Mouse (Mus musculus) cortical plate, adult 2 months (tissue): Measurements from ENCODE around the gene Psd4. TPM values are rescaled to one million over a fixed set of nuclear protein-coding genes. Genes with fewer than 3 reads are reported as not detected.

Experiments used
- H3K27ac ChIP-seq: fragments of 200-500 bp; 2 replicates; pipeline ENCODE4 v1.5.1; 2012; ENCODE audit warnings: low read length, control low read depth, inconsistent platforms; ENCODE audit not compliant: insufficient read depth
- H3K4me1 ChIP-seq: fragments of 200-500 bp; 2 replicates; pipeline ENCODE4 v1.6.1; 2011; ENCODE audit warnings: low read length; ENCODE audit not compliant: control insufficient read depth, insufficient read depth
- H3K4me3 ChIP-seq: fragments of 200-500 bp; 2 replicates; pipeline ENCODE4 v1.5.1; 2011; ENCODE audit warnings: mild to moderate bottlenecking, low read length, control low read depth; ENCODE audit not compliant: insufficient read depth
- CTCF ChIP-seq: fragments of 200-500 bp; IDR thresholded peaks from 2 replicates; pipeline ENCODE4 v1.5.1; 2011; ENCODE audit warnings: mild to moderate bottlenecking, control low read depth, low read length; ENCODE audit not compliant: insufficient read depth; ENCODE audit errors: extremely low read depth
- POLR2A ChIP-seq: fragments of 200-500 bp; IDR thresholded peaks from 2 replicates; pipeline ENCODE4 v1.6.1; 2011; ENCODE audit warnings: mild to moderate bottlenecking, low read length, control low read depth; ENCODE audit not compliant: insufficient read depth; ENCODE audit errors: extremely low read depth
- polyA plus RNA-seq: library from polyadenylated mRNA; depleted of rRNA; stranded (reverse); fragments of >200 nt; gene quantifications from 2 replicates; pipeline ENCODE4 v1.2.3, GENCODE M21; 2012

Gene Psd4
- polyA plus RNA-seq, 1 experiment, result 0.73 TPM

DNA sequence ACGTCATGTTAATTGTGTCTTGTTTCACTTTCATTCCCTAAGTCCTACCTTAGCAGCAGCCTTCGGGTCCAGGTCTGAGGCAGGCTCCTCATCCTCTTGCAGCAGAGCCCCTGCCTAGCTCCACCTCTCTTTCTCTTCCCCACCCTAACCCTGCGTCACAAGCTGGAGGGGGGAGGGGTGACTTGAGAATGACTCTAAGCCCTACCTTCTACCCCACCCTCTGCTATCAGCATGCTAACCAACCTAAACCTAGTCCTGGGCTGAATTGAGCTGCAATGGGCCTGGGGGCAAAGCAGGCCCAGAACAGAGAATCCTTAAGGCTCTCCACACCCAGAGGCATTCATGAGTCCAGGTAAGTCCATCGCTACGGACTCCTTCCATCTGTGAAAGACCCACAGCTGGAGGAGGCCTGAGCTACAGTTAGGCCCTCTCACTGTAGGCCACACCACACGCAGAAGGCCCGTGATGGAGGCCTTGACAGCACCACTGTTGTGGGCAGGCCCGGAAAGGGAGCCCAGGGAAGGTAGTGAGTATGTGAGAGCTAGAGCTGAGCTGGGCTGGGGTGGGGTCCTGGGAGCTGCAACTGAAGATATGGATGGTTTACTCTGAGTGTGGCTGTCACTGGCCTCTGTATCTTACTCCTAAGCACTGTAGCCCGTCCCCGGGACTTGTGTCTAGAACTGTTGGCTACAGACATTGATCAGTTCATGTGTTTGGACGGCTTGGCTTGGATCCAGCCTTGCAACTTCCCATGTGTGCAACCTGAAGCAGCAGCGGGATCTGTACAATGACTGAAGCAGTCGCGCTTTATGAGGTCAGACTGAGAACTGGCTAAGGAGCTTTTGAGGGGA lies 18.0 kb downstream of the Psd4 start:
- Histone ChIP-seq H3K27ac (no peak overlapping the region), H3K4me3 (no peak overlapping the region), H3K4me1 (no peaks in the 10 kb centered on the region)
- TF ChIP-seq CTCF, result no peak
- no peak for TF ChIP-seq POLR2A

GRCm38 (mm10) chr2:24386158-24386963 lies 19.0 kb downstream of the Psd4 start:
- Histone ChIP-seq H3K27ac (no peak overlapping the region), H3K4me3 (no peak overlapping the region), H3K4me1 (no peaks in the 10 kb centered on the region)
- TF ChIP-seq POLR2A, result no peak
- no peak for TF ChIP-seq CTCF

GRCm38 (mm10) chr2:24386964-24387320 lies 19.6 kb downstream of the Psd4 start:
- Histone ChIP-seq H3K4me1 (no peaks in the 10 kb centered on the region), H3K27ac (no peak overlapping the region), H3K4me3 (no peak overlapping the region)
- TF ChIP-seq CTCF (no peak), POLR2A (no peak)

GRCm38 (mm10) chr2:24387361-24388283 lies 20.2 kb downstream of the Psd4 start:
- Histone ChIP-seq H3K4me1 (no peaks in the 10 kb centered on the region), H3K4me3 (no peak overlapping the region), H3K27ac (no peak overlapping the region)
- no peak for TF ChIP-seq CTCF
- no peak for TF ChIP-seq POLR2A

DNA sequence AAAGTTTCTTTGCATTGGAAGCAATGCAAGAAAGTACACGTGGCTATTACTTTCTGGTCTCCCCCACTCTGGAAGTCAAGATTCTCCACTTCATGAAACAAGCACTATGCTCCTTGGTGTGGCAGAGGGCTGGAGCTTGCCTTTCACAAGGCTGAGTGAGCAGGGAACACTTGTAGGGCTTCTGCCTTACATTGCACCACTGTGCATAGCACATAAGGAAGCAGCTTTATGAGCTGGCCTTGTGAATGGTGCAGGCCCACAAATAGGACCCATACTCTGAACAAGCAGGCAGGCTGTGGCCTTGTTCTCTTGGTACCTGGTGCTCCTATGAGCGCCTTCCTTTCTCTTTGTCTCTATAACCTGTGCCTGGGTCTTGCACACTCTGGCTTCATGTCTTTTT lies 25.9 kb downstream of the Psd4 start:
- Histone ChIP-seq H3K27ac (no peak overlapping the region), H3K4me3 (no peak overlapping the region), H3K4me1 (no peaks in the 10 kb centered on the region)
- no peak for TF ChIP-seq CTCF
- TF ChIP-seq POLR2A, result no peak

DNA sequence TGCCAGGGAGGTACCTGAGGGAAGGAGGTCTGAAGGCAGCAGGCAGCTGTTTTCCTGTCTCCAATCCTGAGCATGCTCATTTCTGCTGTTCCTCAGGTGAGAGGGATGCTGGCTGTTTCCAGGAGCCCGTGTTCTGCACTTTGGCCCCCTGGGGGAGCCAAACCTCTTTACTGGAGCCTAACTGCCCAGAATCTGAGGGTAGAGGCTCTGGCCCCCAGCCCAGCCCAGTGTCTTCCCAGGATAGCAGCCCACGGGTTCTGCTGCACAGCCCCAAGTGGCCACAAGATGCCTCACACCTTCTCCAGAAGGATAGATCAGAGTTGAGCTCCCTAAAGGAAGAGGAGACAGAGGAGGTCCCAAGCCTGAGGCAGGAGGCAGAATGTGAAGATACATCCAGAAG lies 29.7 kb downstream of the Psd4 start:
- Histone ChIP-seq H3K4me1 (no peaks in the 10 kb centered on the region), H3K4me3 (no peak overlapping the region), H3K27ac (no peak overlapping the region)
- TF ChIP-seq CTCF (no peak), POLR2A (no peak)

GRCm38 (mm10) chr2:24400711-24401110 lies 33.3 kb downstream of the Psd4 start:
- TF ChIP-seq CTCF, result no peak
- no peak for TF ChIP-seq POLR2A
- no peak overlapping the region for H3K4me3 ChIP-seq
- no peak overlapping the region for H3K27ac ChIP-seq
- 0 out of 2 replicates have a peak, but pooled peaks cover 2% of the 10 kb centered on the region for H3K4me1 ChIP-seq

DNA sequence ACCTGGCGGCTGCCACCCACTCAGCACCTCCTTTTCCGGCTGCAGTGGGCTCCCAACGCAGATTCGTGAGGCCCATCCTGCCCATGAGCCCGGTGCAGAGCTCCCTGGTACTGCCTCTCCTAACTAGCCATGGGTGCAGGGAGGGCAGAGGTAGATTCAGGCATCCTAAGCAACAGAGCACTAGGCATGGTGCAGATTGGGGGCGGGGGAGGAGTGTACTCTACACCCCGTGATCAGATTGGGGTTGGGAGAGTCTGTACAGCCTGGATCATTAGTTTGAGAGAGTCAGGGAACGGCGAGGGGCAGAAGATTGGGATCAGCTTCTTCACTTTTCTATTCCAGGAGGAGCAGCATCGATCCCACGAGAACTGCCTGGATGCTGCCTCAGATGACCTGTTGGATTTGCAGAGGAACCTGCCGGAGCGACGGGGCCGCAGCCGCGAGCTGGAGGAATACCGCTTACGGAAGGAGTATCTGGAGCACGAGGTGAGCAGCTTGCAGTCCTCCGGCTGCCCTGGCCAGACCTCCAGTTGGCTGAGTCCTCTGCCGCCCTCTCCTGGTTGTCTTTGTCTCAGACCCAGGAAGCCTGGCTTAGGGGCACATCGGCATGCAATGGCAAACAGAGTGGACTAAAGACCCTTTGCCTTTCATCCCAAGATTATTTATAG lies 38.1 kb downstream of the Psd4 start:
- H3K4me3 ChIP-seq, result peak overlapping the region; percentile 7; the same call in 1 of the 2 replicates
- H3K4me1 ChIP-seq, result 0 out of 2 replicates have a peak, but pooled peaks cover 2% of the 10 kb centered on the region
- TF ChIP-seq POLR2A (no peak), CTCF (peak; percentile 67)
- no peak overlapping the region for H3K27ac ChIP-seq
